ENCODE assay signal across 9 mouse cellular contexts in the genomic region with DNA sequence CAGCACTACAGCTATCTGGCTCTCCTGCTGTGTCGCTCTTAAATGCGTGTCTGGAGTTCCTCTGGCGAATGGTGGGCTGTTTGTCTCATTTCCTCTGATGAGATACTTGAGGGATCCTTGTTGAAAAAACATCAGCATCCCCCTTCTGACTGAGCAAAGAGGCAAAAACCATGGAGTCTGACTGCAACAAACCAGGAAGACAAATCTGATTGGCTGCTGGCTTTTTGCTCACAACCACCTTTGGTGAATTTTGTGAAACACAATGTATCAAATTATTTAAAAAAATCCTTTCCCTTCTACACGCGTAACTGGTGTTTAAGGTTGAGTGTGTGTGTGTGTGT. TPM values are rescaled to one million over a fixed set of nuclear protein-coding genes. Genes with fewer than 3 reads are reported as not detected.
DNase-seq lines count a peak whose midpoint lies in the region; ATAC-seq and TF ChIP-seq lines count a peak whose summit lies in the region.
"Had no signal": no experiment of that assay in that cellular context is flagged by ENCODE, and none has a peak within 500 bp of the region (broad histone marks: within the 10 kb centered on the region; RNA-seq: fewer than 3 reads in every experiment).

No protein-coding gene starts in this region.

- peak overlapping the region; percentile 92 for H3K4me2 ChIP-seq in heart, embryonic 12.5 days
- peak overlapping the region; percentile 45 for H3K4me2 ChIP-seq in CH12.LX (ENCODE audit: insufficient read depth, low read depth, poor library complexity, severe bottlenecking)

- H3K27me3 ChIP-seq in heart, embryonic 12.5 days (replicated peaks) = no peaks in the 10 kb centered on the region
- H3K27me3 ChIP-seq in CH12.LX (replicated peaks) = no peaks in the 10 kb centered on the region

- in situ Hi-C loops in CH12.LX (cut with MboI; ENCODE audit: low pct_ligation_motif_present, low pct_unique_long_range_greater_than_20kb, low sequenced_read_pairs) = loop anchor here (5.0 kb wide), 1 partner anchor 56 kb away; no protein-coding TSS in a partner anchor

- 6% methylated on average over 5 of the region's 5 CpGs for WGBS in heart, embryonic 12.5 days

- TF ChIP-seq RAD21 in CH12.LX (IDR thresholded peaks at IDR 0.05; ENCODE audit: low read depth, low read length) = no peak

- no peak for TF ChIP-seq EP300 in CH12.LX (IDR thresholded peaks at IDR 0.05; ENCODE audit: low read length)

- dilution Hi-C loops in CH12.LX (cut with MboI; ENCODE audit: extremely low pct_ligation_motif_present, extremely low pct_unique_long_range_greater_than_20kb, low sequenced_read_pairs) = no loop called here

- DNase-seq in heart, postnatal 4 days = no peak
- peak; percentile 45 for DNase-seq in CH12.LX (ENCODE audit: extremely low read depth)
- no peak for DNase-seq in left cerebral cortex, postnatal 10 days (ENCODE audit: extremely low spot score in 1 of 2, low spot score in 2 of 2)
- DNase-seq in cerebellum, adult 11 months = no peak

- no peaks in the 10 kb centered on the region for H3K9me3 ChIP-seq in heart, embryonic 12.5 days (replicated peaks)
- no peaks in the 10 kb centered on the region for H3K9me3 ChIP-seq in CH12.LX (replicated peaks; ENCODE audit: low read length)

- peak overlapping the region; percentile 72 for H3K4me3 ChIP-seq in heart, embryonic 12.5 days
- peak overlapping the region; percentile 63 to 95 (median 71) for H3K4me3 ChIP-seq in CH12.LX (replicated peaks in 1 of 3; ENCODE audit: low read depth in 2 of 3, low read length in 2 of 3, poor library complexity in 1 of 3)

- H3K4me1 ChIP-seq in heart, embryonic 12.5 days (replicated peaks) = peaks cover 26% of the 10 kb centered on the region
- H3K4me1 ChIP-seq in CH12.LX (ENCODE audit: control insufficient read depth in 1 of 2, insufficient read depth in 2 of 2) = peaks cover 11 to 29% of the 10 kb centered on the region in 2 experiments

- peak overlapping the region; percentile 73 for H3K27ac ChIP-seq in heart, embryonic 12.5 days (ENCODE audit: poor library complexity, severe bottlenecking)
- H3K27ac ChIP-seq in CH12.LX (ENCODE audit: insufficient read depth, low read depth) = no peak overlapping the region

- no peaks in the 10 kb centered on the region for H3K36me3 ChIP-seq in heart, embryonic 12.5 days
- peaks cover 2 to 36% of the 10 kb centered on the region in 2 experiments for H3K36me3 ChIP-seq in CH12.LX (replicated peaks in 1 of 2; ENCODE audit: control insufficient read depth in 1 of 2, insufficient read depth in 1 of 2, low read length in 1 of 2)

- H3K9ac ChIP-seq in heart, embryonic 12.5 days = peak overlapping the region; percentile 76
- peak overlapping the region; percentile 33 for H3K9ac ChIP-seq in CH12.LX (ENCODE audit: insufficient read depth, low read depth)

- intact Hi-C loops in left cerebral cortex, postnatal 10 days (cut with DNase I) = no loop called here

- TF ChIP-seq CTCF in CH12.LX (conservative IDR thresholded peaks at IDR 0.05 in 1 of 2, IDR thresholded peaks at IDR 0.05 in 1 of 2; ENCODE audit: low read depth in 2 of 2, low read length in 2 of 2) = no peak

- H3K79me2 ChIP-seq in CH12.LX (replicated peaks; ENCODE audit: control insufficient read depth, extremely low read depth, insufficient read depth, poor library complexity, severe bottlenecking) = no peaks in the 10 kb centered on the region

- no peak for TF ChIP-seq POLR2A in CH12.LX (IDR thresholded peaks at IDR 0.05; ENCODE audit: low read depth, low read length)

- ATAC-seq in heart, embryonic 12.5 days (ENCODE audit: insufficient number of reproducible peaks, low FRiP score) = no peak
- peak; percentile 28 to 49; a peak in 3 of 4 replicates for ATAC-seq in hematopoietic stem cell, adult 5-6 weeks (replicated peaks in 1 of 2; ENCODE audit: insufficient read depth in 1 of 2, low FRiP score in 2 of 2, low TSS enrichment in 1 of 2, low read depth in 1 of 2, poor library complexity in 2 of 2, severe bottlenecking in 2 of 2)
- ATAC-seq in megakaryocyte-erythroid progenitor cell, adult 5-6 weeks (replicated peaks; ENCODE audit: low FRiP score, low TSS enrichment, poor library complexity, severe bottlenecking) = peak; percentile 32; the same call in 1 of the 2 replicates
- no peak; the same call in 1 of the 2 replicates for ATAC-seq in granulocyte monocyte progenitor cell, adult 5-6 weeks (replicated peaks; ENCODE audit: poor library complexity, severe bottlenecking)

TF ChIP-seq in CH12.LX, 34 proteins besides CTCF, POLR2A, EP300 and RAD21 (continues in another document):
- TF ChIP-seq ZNF384 (IDR thresholded peaks at IDR 0.05; ENCODE audit: low read depth, low read length) (no peak), ELF1 (IDR thresholded peaks at IDR 0.05; ENCODE audit: low read depth, low read length) (peak; percentile 42), SIN3A (IDR thresholded peaks at IDR 0.05; ENCODE audit: low read length) (0 out of 2 replicates have a peak, but pooled peaks have one; percentile 0), MAFK (IDR thresholded peaks at IDR 0.05; ENCODE audit: insufficient replicate concordance, low read length) (no peak), HCFC1 (IDR thresholded peaks at IDR 0.05; ENCODE audit: low read depth, low read length) (no peak), NELFE (IDR thresholded peaks at IDR 0.05; ENCODE audit: low read depth, low read length) (0 out of 2 replicates have a peak, but pooled peaks have one; percentile 3)

RNA-seq across cellular contexts. Expression of a gene that starts 0.8 kb away (rescaled TPM):
- polyA plus RNA-seq in heart, embryonic 12.5 days (2016; fragmentation: Nextera tagmentation; extraction: Ambion mirVana) = 14.9 and 15.0 TPM in 2 replicates
- total RNA-seq in heart, postnatal 4 days (2021) = 10 to 100 TPM; 12.0 to 14.6 TPM
- total RNA-seq in CH12.LX (2012; rRNA removed) = 6.3 and 9.3 TPM in 2 replicates
- 8.3 and 10.3 TPM in 2 replicates for total RNA-seq in CH12.LX (2014; rRNA removed)
- polyA plus RNA-seq in CH12.LX (2012; ENCODE audit: insufficient read length, low read depth) = 9.5 and 9.9 TPM in 2 replicates
- total RNA-seq in hematopoietic stem cell, adult 5-6 weeks (2017) = 7.1 and 11.3 TPM in 2 replicates
- 10.7 and 18.3 TPM in 2 replicates for total RNA-seq in megakaryocyte-erythroid progenitor cell, adult 5-6 weeks (2014; fragmentation: Nextera tagmentation)
- total RNA-seq in megakaryocyte-erythroid progenitor cell, adult 5-6 weeks (2017) = 7.1 and 17.4 TPM in 2 replicates
- 10 to 100 TPM; 33.1 to 33.4 TPM for total RNA-seq in left cerebral cortex, postnatal 10 days (2021)
- total RNA-seq in granulocyte monocyte progenitor cell, adult 5-6 weeks (2014; fragmentation: Nextera tagmentation) = 12.7 and 21.4 TPM in 2 replicates
- total RNA-seq in granulocyte monocyte progenitor cell, adult 5-6 weeks (2017) = 8.5 and 30.3 TPM in 2 replicates

RNA-seq across cellular contexts. Expression of a gene that starts 22.7 kb away (rescaled TPM):
- 0.36 and 0.49 TPM in 2 replicates for polyA plus RNA-seq in heart, embryonic 12.5 days (2016; fragmentation: Nextera tagmentation; extraction: Ambion mirVana)
- total RNA-seq in heart, postnatal 4 days (2021) = under 1 TPM; 0.10 to 0.34 TPM
- 0.04 TPM in 1 of 2 replicates, not detected in the other for total RNA-seq in CH12.LX (2012; rRNA removed)
- total RNA-seq in CH12.LX (2014; rRNA removed) = not detected in 2 replicates
- not detected in 2 replicates for polyA plus RNA-seq in CH12.LX (2012; ENCODE audit: insufficient read length, low read depth)
- not detected in 2 replicates for total RNA-seq in hematopoietic stem cell, adult 5-6 weeks (2017)
- total RNA-seq in megakaryocyte-erythroid progenitor cell, adult 5-6 weeks (2014; fragmentation: Nextera tagmentation) = not detected in 2 replicates
- not detected in 2 replicates for total RNA-seq in megakaryocyte-erythroid progenitor cell, adult 5-6 weeks (2017)
- total RNA-seq in left cerebral cortex, postnatal 10 days (2021) = 100 to 1,000 TPM; 189 to 195 TPM
- not detected in 2 replicates for total RNA-seq in granulocyte monocyte progenitor cell, adult 5-6 weeks (2014; fragmentation: Nextera tagmentation)
- total RNA-seq in granulocyte monocyte progenitor cell, adult 5-6 weeks (2017) = not detected in 2 replicates
- total RNA-seq: megakaryocyte progenitor cell, adult 5-6 weeks had no signal

RNA-seq across cellular contexts. Expression of a gene that starts 23.0 kb away (rescaled TPM):
- 2.9 and 3.0 TPM in 2 replicates for polyA plus RNA-seq in heart, embryonic 12.5 days (2016; fragmentation: Nextera tagmentation; extraction: Ambion mirVana)
- 10 to 100 TPM; 70.0 to 73.7 TPM for total RNA-seq in heart, postnatal 4 days (2021)
- not detected in 2 replicates for total RNA-seq in CH12.LX (2012; rRNA removed)
- total RNA-seq in CH12.LX (2014; rRNA removed) = not detected in 2 replicates
- polyA plus RNA-seq in CH12.LX (2012; ENCODE audit: insufficient read length, low read depth) = not detected in 2 replicates
- total RNA-seq in hematopoietic stem cell, adult 5-6 weeks (2017) = 4.5 and 12.2 TPM in 2 replicates
- 77.1 and 87.3 TPM in 2 replicates for total RNA-seq in megakaryocyte-erythroid progenitor cell, adult 5-6 weeks (2014; fragmentation: Nextera tagmentation)
- total RNA-seq in megakaryocyte-erythroid progenitor cell, adult 5-6 weeks (2017) = 11.8 and 48.9 TPM in 2 replicates
- 100 to 1,000 TPM; 196 to 197 TPM for total RNA-seq in left cerebral cortex, postnatal 10 days (2021)
- total RNA-seq in granulocyte monocyte progenitor cell, adult 5-6 weeks (2014; fragmentation: Nextera tagmentation) = 0.34 and 0.58 TPM in 2 replicates
- total RNA-seq in granulocyte monocyte progenitor cell, adult 5-6 weeks (2017) = 0.26 and 0.47 TPM in 2 replicates

RNA-seq across cellular contexts. Expression of a gene that starts 46.7 kb away (rescaled TPM):
- 59.6 and 67.0 TPM in 2 replicates for polyA plus RNA-seq in heart, embryonic 12.5 days (2016; fragmentation: Nextera tagmentation; extraction: Ambion mirVana)
- 10 to 100 TPM; 68.2 to 94.0 TPM for total RNA-seq in heart, postnatal 4 days (2021)
- total RNA-seq in CH12.LX (2012; rRNA removed) = 24.0 and 26.4 TPM in 2 replicates
- total RNA-seq in CH12.LX (2014; rRNA removed) = 21.1 and 25.9 TPM in 2 replicates
- polyA plus RNA-seq in CH12.LX (2012; ENCODE audit: insufficient read length, low read depth) = 25.0 and 31.8 TPM in 2 replicates
- 29.7 and 32.6 TPM in 2 replicates for total RNA-seq in hematopoietic stem cell, adult 5-6 weeks (2017)
- total RNA-seq in megakaryocyte-erythroid progenitor cell, adult 5-6 weeks (2014; fragmentation: Nextera tagmentation) = 56.6 and 59.9 TPM in 2 replicates
- 14.5 and 14.9 TPM in 2 replicates for total RNA-seq in megakaryocyte-erythroid progenitor cell, adult 5-6 weeks (2017)
- 10 to 100 TPM; 54.3 to 55.5 TPM for total RNA-seq in left cerebral cortex, postnatal 10 days (2021)
- total RNA-seq in granulocyte monocyte progenitor cell, adult 5-6 weeks (2014; fragmentation: Nextera tagmentation) = 77.0 and 85.0 TPM in 2 replicates
- total RNA-seq in granulocyte monocyte progenitor cell, adult 5-6 weeks (2017) = 25.3 and 27.7 TPM in 2 replicates

RNA-seq across cellular contexts. Expression of a gene that starts 46.9 kb away (rescaled TPM):
- 0.59 and 0.68 TPM in 2 replicates for polyA plus RNA-seq in heart, embryonic 12.5 days (2016; fragmentation: Nextera tagmentation; extraction: Ambion mirVana)
- 10 to 100 TPM in 1 of 2 experiments, 1 to 10 TPM in 1; 2.1 to 11.6 TPM for total RNA-seq in heart, postnatal 4 days (2021)
- total RNA-seq in CH12.LX (2012; rRNA removed) = 0.13 and 0.34 TPM in 2 replicates
- total RNA-seq in CH12.LX (2014; rRNA removed) = 0.15 TPM in 1 of 2 replicates, not detected in the other
- polyA plus RNA-seq in CH12.LX (2012; ENCODE audit: insufficient read length, low read depth) = 1.9 TPM in 1 of 2 replicates, not detected in the other
- total RNA-seq in hematopoietic stem cell, adult 5-6 weeks (2017) = not detected in 2 replicates
- not detected in 2 replicates for total RNA-seq in megakaryocyte-erythroid progenitor cell, adult 5-6 weeks (2014; fragmentation: Nextera tagmentation)
- 0.57 TPM in 1 of 2 replicates, not detected in the other for total RNA-seq in megakaryocyte-erythroid progenitor cell, adult 5-6 weeks (2017)
- not detected for total RNA-seq in left cerebral cortex, postnatal 10 days (2021)
- total RNA-seq in granulocyte monocyte progenitor cell, adult 5-6 weeks (2014; fragmentation: Nextera tagmentation) = not detected in 2 replicates
- 0.82 TPM in 1 of 2 replicates, not detected in the other for total RNA-seq in granulocyte monocyte progenitor cell, adult 5-6 weeks (2017)

Comparison
In these comparisons a context has a peak if more than half of its experiments do, and no peak if none do; other contexts are left out.
1. ATAC-seq: peak in hematopoietic stem cell, adult 5-6 weeks (2 of 2) and megakaryocyte-erythroid progenitor cell, adult 5-6 weeks (single experiment); none in heart, embryonic 12.5 days (single experiment) and granulocyte monocyte progenitor cell, adult 5-6 weeks (single experiment).
2. RNA of a gene that starts 22.7 kb away (total RNA-seq): 189 to 195 TPM in left cerebral cortex, postnatal 10 days; 0.10 to 0.34 TPM in heart, postnatal 4 days, 0.04 TPM in CH12.LX, not detected in hematopoietic stem cell, adult 5-6 weeks, not detected in megakaryocyte-erythroid progenitor cell, adult 5-6 weeks and not detected in granulocyte monocyte progenitor cell, adult 5-6 weeks; every median in the first group is over 100 times any median in the second.